Mouse (Mus musculus): ENCODE measurements around the gene Ccsap. TPM values are rescaled to one million over a fixed set of nuclear protein-coding genes. Genes with fewer than 3 reads are reported as not detected.
A peak's percentile ranks its signal among the peaks of the same experiment; 100 is the strongest.

The Ccsap gene
- polyA plus RNA-seq, 1 experiment from 2014 or later = 7.1 TPM

DNA sequence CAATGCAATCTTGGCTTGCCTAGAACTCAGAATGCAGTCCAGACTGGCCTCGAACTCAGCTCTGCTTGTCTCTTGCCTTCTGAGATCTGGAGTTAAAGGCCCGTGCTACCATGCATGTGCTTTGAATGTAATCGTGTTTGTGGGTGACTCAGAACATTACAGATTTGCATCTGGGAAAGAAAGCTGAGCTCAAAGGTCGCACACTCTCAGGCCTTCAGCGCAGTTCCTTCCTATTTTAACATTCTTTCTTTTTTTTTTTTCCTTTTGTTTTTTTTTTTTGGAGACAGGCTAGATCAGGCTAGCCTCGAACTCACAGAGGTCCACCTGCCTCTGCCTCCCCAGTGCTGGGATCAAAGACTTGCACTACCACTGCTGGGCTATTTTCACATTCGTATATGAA is 55.4 kb downstream of the Ccsap start:
- H3K4me1 ChIP-seq (replicated peaks; ENCODE audit: control insufficient read depth, insufficient read depth, low read length) = peaks cover 6% of the 10 kb centered on the region
- DNase-seq (ENCODE audit: low spot score) (no peak), ATAC-seq (ENCODE audit: low FRiP score) (no peak)
- no peak overlapping the region for H3K27ac ChIP-seq (ENCODE audit: low read depth, low read length)
- no peak overlapping the region for H3K4me2 ChIP-seq (replicated peaks; ENCODE audit: low read depth, low read length)
- H3K9ac ChIP-seq (ENCODE audit: low read depth, low read length) = no peak overlapping the region
- H3K36me3 ChIP-seq (ENCODE audit: control insufficient read depth, insufficient read depth, low read length) = no peaks in the 10 kb centered on the region
- whole genome bisulfite sequencing = 89% methylated on average over 7 of the region's 7 CpGs
- H3K27me3 ChIP-seq (ENCODE audit: control insufficient read depth, insufficient read depth, low read length) = no peaks in the 10 kb centered on the region
- H3K4me3 ChIP-seq (ENCODE audit: low read depth, low read length) = no peak overlapping the region
- no peaks in the 10 kb centered on the region for H3K9me3 ChIP-seq (ENCODE audit: control insufficient read depth, low read length)

DNA sequence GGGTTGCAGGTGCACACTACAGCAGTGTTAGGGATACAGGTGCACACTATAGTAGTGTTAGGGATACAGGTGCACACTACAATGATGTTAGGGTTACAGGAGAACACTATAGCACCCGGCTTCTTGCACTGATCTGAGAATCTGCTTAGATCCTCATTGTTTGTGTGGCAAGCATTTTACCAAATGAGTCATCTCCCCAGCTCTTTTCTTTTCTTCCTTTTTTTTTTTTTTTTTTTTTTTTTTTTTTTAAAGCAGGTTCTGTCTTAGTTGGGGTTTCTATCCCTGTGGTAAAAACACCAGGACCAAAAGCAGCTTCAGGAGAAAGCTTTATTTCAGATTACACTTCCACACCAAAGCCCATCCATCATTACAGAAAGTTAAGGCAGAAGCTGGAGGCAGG is 56.4 kb downstream of the Ccsap start:
- Histone ChIP-seq H3K27ac (ENCODE audit: low read depth, low read length) (no peak overlapping the region), H3K4me2 (replicated peaks; ENCODE audit: low read depth, low read length) (no peak overlapping the region), H3K27me3 (ENCODE audit: control insufficient read depth, insufficient read depth, low read length) (no peaks in the 10 kb centered on the region), H3K36me3 (ENCODE audit: control insufficient read depth, insufficient read depth, low read length) (no peaks in the 10 kb centered on the region), H3K4me1 (replicated peaks; ENCODE audit: control insufficient read depth, insufficient read depth, low read length) (peaks cover 6% of the 10 kb centered on the region), H3K9ac (ENCODE audit: low read depth, low read length) (no peak overlapping the region), H3K4me3 (ENCODE audit: low read depth, low read length) (no peak overlapping the region), H3K9me3 (ENCODE audit: control insufficient read depth, low read length) (no peaks in the 10 kb centered on the region)
- DNase-seq (ENCODE audit: low spot score) = no peak
- ATAC-seq (ENCODE audit: low FRiP score) = no peak
- WGBS = 87% methylated on average over 1 of the region's 1 CpGs

DNA sequence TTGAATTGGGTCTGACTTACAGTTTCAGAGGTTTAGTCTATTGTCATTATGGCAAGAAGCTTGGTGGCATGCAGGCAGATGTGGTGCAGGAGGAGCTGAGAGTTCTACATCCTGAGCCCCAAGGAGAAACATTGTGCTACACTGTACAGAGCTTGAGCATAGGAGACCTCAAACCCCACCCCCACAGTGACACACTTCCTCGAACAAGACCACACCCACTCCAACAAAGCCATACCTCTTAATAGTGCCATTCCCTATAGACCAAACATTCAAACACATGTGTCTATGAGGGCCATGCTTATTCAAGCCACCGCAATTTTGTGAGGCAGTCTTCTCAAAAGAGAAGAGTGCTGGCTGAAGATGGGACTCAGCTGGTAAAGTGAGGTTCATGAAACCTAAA is 58.5 kb downstream of the Ccsap start:
- no peaks in the 10 kb centered on the region for H3K36me3 ChIP-seq (ENCODE audit: control insufficient read depth, insufficient read depth, low read length)
- H3K27ac ChIP-seq (ENCODE audit: low read depth, low read length) = no peak overlapping the region
- no peak overlapping the region for H3K4me2 ChIP-seq (replicated peaks; ENCODE audit: low read depth, low read length)
- H3K4me1 ChIP-seq (replicated peaks; ENCODE audit: control insufficient read depth, insufficient read depth, low read length) = no peaks in the 10 kb centered on the region
- H3K9ac ChIP-seq (ENCODE audit: low read depth, low read length) = no peak overlapping the region
- no peak for ATAC-seq (ENCODE audit: low FRiP score)
- no peak for DNase-seq (ENCODE audit: low spot score)
- H3K9me3 ChIP-seq (ENCODE audit: control insufficient read depth, low read length) = no peaks in the 10 kb centered on the region
- 93% methylated on average over 2 of the region's 2 CpGs for WGBS
- H3K27me3 ChIP-seq (ENCODE audit: control insufficient read depth, insufficient read depth, low read length) = no peaks in the 10 kb centered on the region
- H3K4me3 ChIP-seq (ENCODE audit: low read depth, low read length) = no peak overlapping the region

DNA sequence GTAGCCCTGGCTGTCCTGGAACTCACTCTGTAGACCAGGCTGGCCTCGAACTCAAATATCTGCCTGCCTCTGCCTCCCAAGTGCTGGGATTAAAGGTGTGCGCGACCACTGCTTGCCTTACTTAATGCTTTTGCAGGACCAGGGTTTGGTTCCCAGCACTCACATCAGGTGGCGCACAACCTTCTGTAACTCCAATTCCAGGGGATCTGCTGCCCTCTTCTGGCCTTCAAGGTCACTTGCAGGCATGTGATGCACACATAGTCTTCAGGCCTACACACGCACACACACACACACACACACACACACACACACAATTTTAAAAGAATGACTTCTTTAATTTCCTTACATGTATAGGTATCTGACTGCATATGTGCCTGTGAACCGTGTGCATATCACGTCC is 59.1 kb downstream of the Ccsap start:
- H3K4me1 ChIP-seq (replicated peaks; ENCODE audit: control insufficient read depth, insufficient read depth, low read length) = no peaks in the 10 kb centered on the region
- H3K4me3 ChIP-seq (ENCODE audit: low read depth, low read length) = no peak overlapping the region
- no peak for DNase-seq (ENCODE audit: low spot score)
- H3K36me3 ChIP-seq (ENCODE audit: control insufficient read depth, insufficient read depth, low read length) = no peaks in the 10 kb centered on the region
- no peaks in the 10 kb centered on the region for H3K27me3 ChIP-seq (ENCODE audit: control insufficient read depth, insufficient read depth, low read length)
- H3K27ac ChIP-seq (ENCODE audit: low read depth, low read length) = no peak overlapping the region
- no peaks in the 10 kb centered on the region for H3K9me3 ChIP-seq (ENCODE audit: control insufficient read depth, low read length)
- no peak for ATAC-seq (ENCODE audit: low FRiP score)
- no peak overlapping the region for H3K4me2 ChIP-seq (replicated peaks; ENCODE audit: low read depth, low read length)
- 87% methylated on average over 6 of the region's 7 CpGs for WGBS
- no peak overlapping the region for H3K9ac ChIP-seq (ENCODE audit: low read depth, low read length)

- H3K27ac ChIP-seq (ENCODE audit: low read depth, low read length) = no peak overlapping the region
- no peaks in the 10 kb centered on the region for H3K27me3 ChIP-seq (ENCODE audit: control insufficient read depth, insufficient read depth, low read length)
- no peaks in the 10 kb centered on the region for H3K9me3 ChIP-seq (ENCODE audit: control insufficient read depth, low read length)
- no peak overlapping the region for H3K4me2 ChIP-seq (replicated peaks; ENCODE audit: low read depth, low read length)
- H3K9ac ChIP-seq (ENCODE audit: low read depth, low read length) = no peak overlapping the region
- no peaks in the 10 kb centered on the region for H3K36me3 ChIP-seq (ENCODE audit: control insufficient read depth, insufficient read depth, low read length)
- no peaks in the 10 kb centered on the region for H3K4me1 ChIP-seq (replicated peaks; ENCODE audit: control insufficient read depth, insufficient read depth, low read length)
- DNase-seq (ENCODE audit: low spot score) (peak; percentile 39), ATAC-seq (ENCODE audit: low FRiP score) (no peak)
- H3K4me3 ChIP-seq (ENCODE audit: low read depth, low read length) = no peak overlapping the region
- 57% methylated on average over 3 of the region's 3 CpGs for WGBS
These were observed 60.1 kb downstream of the Ccsap start for GRCm38 (mm10) chr8:123799885-123800284.

GRCm38 (mm10) chr8:123799434-123799833 is 60.6 kb downstream of the Ccsap start:
- no peaks in the 10 kb centered on the region for H3K36me3 ChIP-seq (ENCODE audit: control insufficient read depth, insufficient read depth, low read length)
- 84% methylated on average over 6 of the region's 6 CpGs for WGBS
- H3K4me2 ChIP-seq (replicated peaks; ENCODE audit: low read depth, low read length) = no peak overlapping the region
- DNase-seq (ENCODE audit: low spot score) (no peak), ATAC-seq (ENCODE audit: low FRiP score) (no peak)
- no peak overlapping the region for H3K4me3 ChIP-seq (ENCODE audit: low read depth, low read length)
- H3K9me3 ChIP-seq (ENCODE audit: control insufficient read depth, low read length) = no peaks in the 10 kb centered on the region
- H3K27me3 ChIP-seq (ENCODE audit: control insufficient read depth, insufficient read depth, low read length) = no peaks in the 10 kb centered on the region
- no peaks in the 10 kb centered on the region for H3K4me1 ChIP-seq (replicated peaks; ENCODE audit: control insufficient read depth, insufficient read depth, low read length)
- no peak overlapping the region for H3K9ac ChIP-seq (ENCODE audit: low read depth, low read length)
- no peak overlapping the region for H3K27ac ChIP-seq (ENCODE audit: low read depth, low read length)

DNA sequence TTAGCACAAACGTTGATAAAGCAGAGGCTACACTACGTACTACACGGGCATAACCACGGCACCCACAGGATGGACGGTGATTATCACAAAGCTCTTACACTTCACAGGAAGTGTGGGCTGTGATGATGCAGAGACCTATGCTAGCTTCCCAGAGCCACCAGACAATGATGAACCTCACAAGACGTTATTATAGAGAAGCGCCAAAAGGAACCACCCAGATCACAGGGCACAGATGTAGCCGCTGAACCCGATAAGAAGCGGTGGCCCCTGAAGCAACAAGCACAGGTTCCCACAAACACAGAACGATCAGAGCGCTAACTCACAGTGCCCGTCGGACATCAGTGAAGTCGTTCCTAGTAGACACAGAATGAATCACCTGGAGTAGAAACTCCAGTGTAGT is 62.1 kb downstream of the Ccsap start:
- no peaks in the 10 kb centered on the region for H3K9me3 ChIP-seq (ENCODE audit: control insufficient read depth, low read length)
- no peak overlapping the region for H3K4me2 ChIP-seq (replicated peaks; ENCODE audit: low read depth, low read length)
- no peaks in the 10 kb centered on the region for H3K27me3 ChIP-seq (ENCODE audit: control insufficient read depth, insufficient read depth, low read length)
- no peak overlapping the region for H3K9ac ChIP-seq (ENCODE audit: low read depth, low read length)
- H3K4me3 ChIP-seq (ENCODE audit: low read depth, low read length) = no peak overlapping the region
- H3K36me3 ChIP-seq (ENCODE audit: control insufficient read depth, insufficient read depth, low read length) = no peaks in the 10 kb centered on the region
- 91% methylated on average over 15 of the region's 15 CpGs for WGBS
- H3K27ac ChIP-seq (ENCODE audit: low read depth, low read length) = no peak overlapping the region
- DNase-seq (ENCODE audit: low spot score) = no peak
- H3K4me1 ChIP-seq (replicated peaks; ENCODE audit: control insufficient read depth, insufficient read depth, low read length) = no peaks in the 10 kb centered on the region
- no peak for ATAC-seq (ENCODE audit: low FRiP score)

DNA sequence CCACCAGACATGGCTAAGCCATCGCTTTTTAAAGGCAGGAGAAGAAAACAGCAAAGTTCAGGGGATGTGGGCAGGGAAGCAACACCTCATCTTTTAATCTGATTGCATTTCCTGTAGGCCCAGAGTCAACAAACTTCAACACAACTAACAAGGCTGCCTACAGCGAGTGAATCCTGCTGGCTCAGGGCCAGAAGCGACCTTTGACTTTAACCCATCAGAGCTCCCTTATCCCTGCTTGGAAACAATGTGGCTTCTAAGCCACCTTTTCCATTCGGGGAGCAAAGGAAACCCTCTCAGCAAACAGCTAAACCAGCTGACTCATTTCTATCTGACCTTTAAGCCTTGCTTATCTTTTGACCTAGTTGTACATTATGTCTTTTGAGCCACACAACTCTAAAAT is 63.3 kb downstream of the Ccsap start:
- H3K4me3 ChIP-seq (ENCODE audit: low read depth, low read length) = no peak overlapping the region
- H3K4me1 ChIP-seq (replicated peaks; ENCODE audit: control insufficient read depth, insufficient read depth, low read length) = peaks cover 2% of the 10 kb centered on the region; the same call in 1 of the 2 replicates
- no peaks in the 10 kb centered on the region for H3K9me3 ChIP-seq (ENCODE audit: control insufficient read depth, low read length)
- ATAC-seq (ENCODE audit: low FRiP score) (no peak), DNase-seq (ENCODE audit: low spot score) (no peak)
- H3K27me3 ChIP-seq (ENCODE audit: control insufficient read depth, insufficient read depth, low read length) = no peaks in the 10 kb centered on the region
- no peak overlapping the region for H3K27ac ChIP-seq (ENCODE audit: low read depth, low read length)
- H3K4me2 ChIP-seq (replicated peaks; ENCODE audit: low read depth, low read length) = no peak overlapping the region
- H3K9ac ChIP-seq (ENCODE audit: low read depth, low read length) = no peak overlapping the region
- H3K36me3 ChIP-seq (ENCODE audit: control insufficient read depth, insufficient read depth, low read length) = no peaks in the 10 kb centered on the region
- 57% methylated on average over 4 of the region's 4 CpGs for whole genome bisulfite sequencing

DNA sequence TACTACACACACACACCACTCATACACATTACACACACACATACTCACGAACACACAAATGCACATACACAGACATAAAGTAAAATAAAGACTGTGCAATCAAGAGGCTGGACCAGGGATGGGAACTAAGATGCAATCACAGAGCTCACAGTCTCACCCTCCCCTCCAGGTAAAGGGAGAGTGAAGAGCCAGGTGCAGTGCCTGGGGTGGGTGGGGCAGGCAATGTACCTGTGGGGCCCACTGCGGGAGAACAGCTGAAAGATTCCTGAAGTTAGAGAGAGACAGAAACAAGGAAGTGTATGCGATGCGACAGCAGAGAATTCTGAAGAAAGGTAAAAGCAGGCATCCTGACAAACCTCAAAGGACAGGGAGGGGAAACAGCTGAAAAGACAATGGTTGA is 65.2 kb downstream of the Ccsap start:
- Histone ChIP-seq H3K9me3 (ENCODE audit: control insufficient read depth, low read length) (no peaks in the 10 kb centered on the region), H3K4me3 (ENCODE audit: low read depth, low read length) (no peak overlapping the region), H3K27ac (ENCODE audit: low read depth, low read length) (no peak overlapping the region), H3K27me3 (ENCODE audit: control insufficient read depth, insufficient read depth, low read length) (no peaks in the 10 kb centered on the region), H3K9ac (ENCODE audit: low read depth, low read length) (no peak overlapping the region), H3K4me2 (replicated peaks; ENCODE audit: low read depth, low read length) (no peak overlapping the region), H3K4me1 (replicated peaks; ENCODE audit: control insufficient read depth, insufficient read depth, low read length) (peaks cover 7% of the 10 kb centered on the region; the same call in 1 of the 2 replicates), H3K36me3 (ENCODE audit: control insufficient read depth, insufficient read depth, low read length) (no peaks in the 10 kb centered on the region)
- no peak for DNase-seq (ENCODE audit: low spot score)
- ATAC-seq (ENCODE audit: low FRiP score) = no peak
- 83% methylated on average over 4 of the region's 4 CpGs for WGBS

Data from hindbrain, embryonic 11.5 days (tissue).